Mouse (Mus musculus): ENCODE results near the gene Zfp553.

- TF ChIP-seq NELFE (IDR thresholded peaks at IDR 0.05; ENCODE audit: low read depth, low read length) (no peak), CTCF (conservative IDR thresholded peaks at IDR 0.05 in 1 of 2, IDR thresholded peaks at IDR 0.05 in 1 of 2; ENCODE audit: low read depth in 2 of 2, low read length in 2 of 2) (no peak), ZC3H11A (IDR thresholded peaks at IDR 0.05; ENCODE audit: low read depth, low read length) (no peak), POLR2A (IDR thresholded peaks at IDR 0.05; ENCODE audit: low read depth, low read length) (no peak), MAFK (IDR thresholded peaks at IDR 0.05; ENCODE audit: insufficient replicate concordance, low read length) (no peak)
Measured at GRCm38 (mm10) chr7:127208295-127208552, 24.6 kb upstream of the Zfp553 start, which contains the start of gene Tbc1d10b.
